Mouse (Mus musculus) gastrocnemius, postnatal 25 days (tissue): ENCODE data around the gene Arl14ep. TPM values are rescaled to one million over a fixed set of nuclear protein-coding genes. Genes with fewer than 3 reads are reported as not detected.
"Not testable (repeated sequence)": the region's sequence is repeated elsewhere in the genome, so short reads cannot be mapped to it uniquely, and the experiment has no call there.

Experiments
- DNase-seq: peaks from one replicate; pipeline ENCODE4 v3.0.0; 2022
- long read RNA-seq, 2 experiments: library from polyadenylated mRNA; stranded (forward); transcript quantifications; one replicate each; pipeline ENCODE4 v2.0.0; 2021
- total RNA-seq, 2 experiments: library from RNA; stranded (reverse); gene quantifications; 1 replicate in 1 of 2; 2 replicates in 1 of 2; pipeline ENCODE4 v1.2.3; 2021

Gene Arl14ep
- total RNA-seq, result 1 to 10 TPM; 7.1 to 7.9 TPM
- long read RNA-seq, experiment 1, partial matches to known transcripts, result 4 of 9 reads
- long read RNA-seq, experiment 1, other reads (novel, unspliced or antisense), result 1 of 9 reads
- long read RNA-seq, experiment 2, partial matches to known transcripts, result 0 of 8 reads
- long read RNA-seq, experiment 2, other reads (novel, unspliced or antisense), result 4 of 8 reads

GRCm38 (mm10) chr2:106973959-106974639 is at the start of gene Arl14ep:
Gene Arl14ep, minus strand, starts transcription at chr2:106974424.
- peak; percentile 83 for DNase-seq

- no peak for DNase-seq
These were observed 48.5 kb upstream of the Arl14ep start for GRCm38 (mm10) chr2:107022713-107023112.

GRCm38 (mm10) chr2:107019331-107019730 is 45.1 kb upstream of the Arl14ep start:
- DNase-seq, result no peak

DNA sequence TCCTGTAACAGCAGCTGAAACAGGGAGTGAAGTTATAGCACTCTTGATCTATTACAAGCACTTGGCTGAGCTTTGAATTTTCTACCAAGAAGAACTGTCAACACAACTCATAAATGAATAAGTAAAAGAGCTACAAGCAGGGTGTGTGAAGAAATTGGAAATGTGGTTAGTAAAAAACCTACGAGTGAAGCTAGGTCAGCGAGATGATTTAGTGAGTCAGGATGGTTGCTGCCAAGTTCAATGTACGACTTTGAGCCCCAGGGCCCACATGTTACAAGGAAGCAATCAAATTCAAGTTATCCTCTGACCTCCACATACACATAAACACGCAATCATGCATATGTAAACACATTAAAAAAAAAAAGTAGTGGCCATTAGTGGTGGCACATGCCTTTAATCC is 38.9 kb upstream of the Arl14ep start:
- DNase-seq, result no peak

GRCm38 (mm10) chr2:107012318-107012717 is 38.1 kb upstream of the Arl14ep start:
- DNase-seq, result no peak

- DNase-seq, result no peak
These were observed 35.9 kb upstream of the Arl14ep start for GRCm38 (mm10) chr2:107010160-107010559.

- DNase-seq, result no peak
These were observed 32.2 kb upstream of the Arl14ep start for GRCm38 (mm10) chr2:107006378-107006777.

- not testable (repeated sequence) for DNase-seq
These were observed 31.7 kb upstream of the Arl14ep start for GRCm38 (mm10) chr2:107005876-107006275.

GRCm38 (mm10) chr2:106991261-106991660 is 17.0 kb upstream of the Arl14ep start:
- no peak for DNase-seq

- no peak for DNase-seq
These were observed 10.7 kb upstream of the Arl14ep start for GRCm38 (mm10) chr2:106984945-106985344.

- DNase-seq, result no peak
These were observed 8.3 kb upstream of the Arl14ep start for GRCm38 (mm10) chr2:106982503-106982902.

DNA sequence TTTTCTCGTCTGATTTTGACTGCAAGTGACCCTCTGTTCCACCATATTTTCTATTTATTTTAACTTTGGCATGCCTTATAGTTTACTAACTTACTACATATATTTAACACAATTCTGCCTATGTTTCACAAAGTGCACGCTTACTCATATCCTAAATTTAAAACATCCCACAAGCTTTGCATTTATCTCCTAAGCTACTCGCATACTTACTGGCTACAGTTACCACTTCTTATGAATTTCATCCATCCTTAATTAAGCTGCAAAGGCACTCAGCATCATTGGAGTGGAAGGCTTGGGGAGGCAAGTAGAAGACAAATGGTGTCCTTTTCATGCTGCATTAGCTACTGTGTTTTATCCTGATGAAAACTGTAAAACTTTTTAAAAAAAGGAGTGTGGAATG is 2.2 kb upstream of the Arl14ep start:
- no peak for DNase-seq

DNA sequence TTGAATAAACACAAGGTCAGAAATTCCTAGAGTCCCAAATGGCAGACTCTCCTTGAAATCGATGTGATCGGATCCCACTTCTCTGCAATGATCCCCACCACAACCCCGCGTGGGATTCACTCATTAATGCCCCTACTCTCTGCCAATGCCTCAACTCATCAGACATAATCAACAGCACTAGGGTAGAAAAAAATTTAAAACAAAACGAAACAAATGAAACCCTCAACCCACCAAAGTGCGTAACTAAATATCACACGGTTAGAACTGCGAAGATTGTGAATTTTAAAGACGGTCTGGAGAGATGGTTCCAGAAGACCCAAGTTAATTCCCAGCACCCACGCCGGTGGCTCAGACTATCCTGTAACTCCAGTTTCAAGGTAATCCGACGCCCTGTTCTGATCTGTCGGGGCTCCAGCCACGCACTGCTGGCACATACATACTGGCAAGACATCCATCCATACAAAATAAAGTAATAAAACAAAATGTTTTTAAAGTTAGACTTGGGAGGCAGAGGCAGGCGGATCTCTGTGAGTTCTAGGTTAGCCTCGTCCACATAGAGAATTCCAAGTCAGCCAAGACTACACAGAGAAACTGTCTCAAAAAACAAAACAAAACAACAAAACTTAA is 779 bp downstream of the Arl14ep start:
- DNase-seq, result no peak

- no peak for DNase-seq
These were observed 1.4 kb downstream of the Arl14ep start for GRCm38 (mm10) chr2:106972851-106973250.

DNA sequence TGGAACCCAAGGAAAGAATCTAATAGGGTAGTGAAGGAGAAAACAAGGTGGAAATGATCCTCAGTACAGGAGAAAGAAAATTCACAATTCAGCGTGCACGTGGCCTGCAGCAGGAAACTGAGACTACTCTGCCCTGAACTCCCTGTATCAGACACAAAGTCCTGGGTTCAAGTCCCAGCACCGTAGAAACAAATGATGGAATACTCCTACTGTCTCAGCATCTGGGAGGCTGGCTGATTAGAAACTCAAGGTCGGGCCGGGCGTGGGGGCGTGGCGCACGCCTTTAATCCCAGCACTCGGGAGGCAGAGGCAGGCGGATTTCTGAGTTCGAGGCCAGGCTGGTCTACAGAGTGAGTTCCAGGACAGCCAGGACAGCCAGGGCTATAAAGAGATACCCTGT is 3.3 kb downstream of the Arl14ep start:
- no peak for DNase-seq

DNA sequence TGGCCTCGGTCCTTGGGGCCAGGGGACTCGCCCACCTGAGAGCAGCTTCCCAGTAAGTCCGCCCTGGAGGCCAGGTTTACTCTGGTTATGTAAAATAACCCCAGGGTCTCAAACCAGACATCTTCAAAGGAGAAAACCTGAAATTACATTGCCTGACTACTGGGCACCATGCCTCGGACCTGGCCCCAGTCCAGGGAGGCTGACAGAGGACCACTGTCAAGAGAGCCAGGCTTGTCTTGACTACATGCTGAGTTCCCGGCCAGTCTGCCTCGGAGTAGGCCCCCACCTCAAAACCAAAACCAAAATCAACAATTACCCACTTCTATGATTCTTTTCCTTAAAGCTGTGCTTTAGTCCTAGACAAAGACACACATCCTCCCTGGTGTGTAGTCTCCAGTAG is 5.9 kb downstream of the Arl14ep start:
- no peak for DNase-seq

DNA sequence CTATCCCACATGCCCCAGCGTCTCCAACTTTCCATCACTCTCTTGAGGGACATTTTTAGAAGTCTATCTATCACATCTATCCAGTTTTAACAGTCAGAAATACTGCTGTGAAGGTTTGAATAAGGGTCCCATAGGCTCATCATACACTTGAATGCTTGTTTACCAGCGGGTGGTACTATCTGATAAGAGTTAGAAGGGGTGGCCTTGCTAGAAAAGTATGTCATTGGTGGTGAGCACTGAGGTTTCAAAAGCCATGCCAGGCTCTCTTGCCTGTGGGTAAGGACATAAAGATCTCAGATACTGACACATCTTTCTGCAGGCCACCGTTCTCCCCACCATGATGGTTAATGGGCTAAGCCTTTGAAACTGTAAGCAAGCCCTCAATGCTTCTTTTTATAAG is 10.7 kb downstream of the Arl14ep start:
- DNase-seq, result no peak

GRCm38 (mm10) chr2:106961650-106962049 is 12.6 kb downstream of the Arl14ep start:
- no peak for DNase-seq

DNA sequence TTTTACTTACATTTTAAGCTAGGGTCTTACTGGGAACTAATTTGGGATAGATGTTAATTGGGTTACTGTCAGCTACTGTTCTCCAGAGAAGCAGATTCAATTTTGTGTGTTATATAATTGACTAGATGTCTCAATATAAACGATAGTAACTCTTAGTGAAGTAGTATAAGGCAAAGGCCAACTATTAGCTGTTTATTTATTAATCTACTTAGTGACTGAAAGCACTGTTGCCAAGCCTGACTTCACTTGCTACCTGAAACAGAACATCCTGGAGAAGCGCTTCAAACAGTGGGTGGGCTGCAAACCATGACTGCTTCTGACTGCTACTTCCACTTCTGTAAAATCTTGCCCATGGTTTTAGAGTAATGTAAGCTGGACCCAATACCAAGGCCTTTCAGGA is 13.2 kb downstream of the Arl14ep start:
- DNase-seq, result no peak

DNA sequence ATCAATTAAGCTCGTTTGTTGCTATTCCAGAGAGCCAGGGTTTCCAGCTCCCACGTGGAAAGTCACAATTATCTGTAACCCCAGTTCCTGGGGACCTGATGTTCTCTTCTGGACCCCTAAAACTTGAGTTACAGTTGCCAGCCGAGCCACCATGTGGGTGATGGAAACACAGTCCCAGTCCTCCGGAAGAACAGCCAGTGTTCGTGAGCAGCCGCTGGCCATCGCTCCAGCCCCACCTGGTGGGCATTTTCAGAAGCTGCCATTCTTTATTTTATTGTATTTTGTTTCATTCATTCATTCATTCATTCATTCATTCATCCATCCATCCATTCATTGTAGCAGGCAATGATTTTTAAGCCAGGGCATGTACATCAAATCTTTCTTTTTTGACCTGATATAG is 14.0 kb downstream of the Arl14ep start:
- no peak for DNase-seq

DNA sequence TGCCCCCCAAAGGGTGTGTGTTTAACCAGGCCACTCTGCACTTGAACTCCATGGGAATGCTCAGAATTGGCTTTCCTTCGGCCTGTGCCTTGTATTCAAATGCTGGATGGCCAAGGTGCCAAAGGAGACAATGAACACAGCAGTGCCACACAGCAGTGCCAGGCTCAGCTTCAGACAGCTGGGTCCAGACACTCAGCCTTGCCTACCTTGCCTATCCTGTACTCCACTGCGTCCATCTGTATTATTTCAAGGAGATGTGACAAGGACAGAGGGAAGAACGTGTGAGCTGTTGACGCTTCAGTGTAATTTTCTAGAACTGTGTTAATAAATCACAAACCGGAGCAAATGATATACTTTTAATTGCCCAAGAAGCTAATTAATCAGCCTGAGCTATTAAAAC is 14.8 kb downstream of the Arl14ep start:
- no peak for DNase-seq

- DNase-seq, result no peak
These were observed 15.3 kb downstream of the Arl14ep start for GRCm38 (mm10) chr2:106958916-106959315.

- no peak for DNase-seq
These were observed 18.1 kb downstream of the Arl14ep start for GRCm38 (mm10) chr2:106956146-106956545.

- no peak for DNase-seq
These were observed 18.6 kb downstream of the Arl14ep start for GRCm38 (mm10) chr2:106955621-106956020.
